Mouse (Mus musculus) T-helper 17 cell (primary cell): ENCODE measurements around the gene Spsb2.
"Not testable (repeated sequence)": the region's sequence is repeated elsewhere in the genome, so short reads cannot be mapped to it uniquely, and the experiment has no call there.

Experiments used
- in situ Hi-C, 2 experiments: fragments of 300-600 bp; cut with MboI, MseI; formaldehyde crosslinking; loops; 1 replicate in 1 of 2; 2 replicates in 1 of 2; pipeline ENCODE4 v1.15.1; 2025; ENCODE audit warnings: high pct_unique_total_duplicates in 2 of 2

Gene Spsb2

GRCm38 (mm10) chr6:124796200-124796599, 12.3 kb upstream of the Spsb2 start:
- in situ Hi-C loops = loop anchor here in 1 of 2 experiments (25.0 kb wide), 1 partner anchor 759 kb away; no protein-coding TSS in a partner anchor

- in situ Hi-C loops = not testable (repeated sequence)
These were observed 6.1 kb upstream of the Spsb2 start for GRCm38 (mm10) chr6:124802400-124802799.

GRCm38 (mm10) chr6:124803061-124803460, 5.4 kb upstream of the Spsb2 start:
- in situ Hi-C loops = no loop called here

- in situ Hi-C loops = not testable (repeated sequence)
These were observed 4.8 kb upstream of the Spsb2 start for GRCm38 (mm10) chr6:124803691-124804090.

- in situ Hi-C loops = no loop called here
These were observed 4.1 kb upstream of the Spsb2 start for GRCm38 (mm10) chr6:124804341-124804740.

- in situ Hi-C loops = no loop called here
These were observed 2.8 kb upstream of the Spsb2 start for GRCm38 (mm10) chr6:124805341-124806321.

GRCm38 (mm10) chr6:124806446-124807140, 1.9 kb upstream of the Spsb2 start:
- in situ Hi-C loops = no loop called here

GRCm38 (mm10) chr6:124807366-124807765, 1.1 kb upstream of the Spsb2 start:
- in situ Hi-C loops = no loop called here

- in situ Hi-C loops = no loop called here
These were observed 489 bp upstream of the Spsb2 start for GRCm38 (mm10) chr6:124807986-124808357.

GRCm38 (mm10) chr6:124809052-124809774, 752 bp downstream of the Spsb2 start:
- in situ Hi-C loops = no loop called here

GRCm38 (mm10) chr6:124809775-124810538, 1.5 kb downstream of the Spsb2 start:
- in situ Hi-C loops = no loop called here

- in situ Hi-C loops = not testable (repeated sequence)
These were observed 2.3 kb downstream of the Spsb2 start for GRCm38 (mm10) chr6:124810566-124811402.

- in situ Hi-C loops = no loop called here
These were observed 2.9 kb downstream of the Spsb2 start for GRCm38 (mm10) chr6:124811403-124811665.

GRCm38 (mm10) chr6:124811701-124812560, 3.5 kb downstream of the Spsb2 start:
- in situ Hi-C loops = no loop called here

GRCm38 (mm10) chr6:124812848-124813247, 4.4 kb downstream of the Spsb2 start:
- in situ Hi-C loops = no loop called here

GRCm38 (mm10) chr6:124813496-124813895, 5.0 kb downstream of the Spsb2 start:
- in situ Hi-C loops = no loop called here

- in situ Hi-C loops = no loop called here
These were observed 5.5 kb downstream of the Spsb2 start, which contains the start of gene Tpi1 for GRCm38 (mm10) chr6:124813933-124814332. Tpi1 (minus strand) TSS chr6:124814296.

- in situ Hi-C loops = no loop called here
These were observed 6.0 kb downstream of the Spsb2 start for GRCm38 (mm10) chr6:124814448-124814847.
